Mouse (Mus musculus) stomach, postnatal 0 days (tissue): Measurements from ENCODE around the gene Dad1.

Experiments used
- CTCF ChIP-seq: IDR thresholded peaks from 2 replicates; pipeline ENCODE4 v1.5.1; 2016; ENCODE audit warnings: antibody characterized with exemption, low read depth, mild to moderate bottlenecking, moderate library complexity
- EP300 ChIP-seq: optimal IDR thresholded peaks from 2 replicates; pipeline ENCODE3; 2016; ENCODE audit warnings: antibody characterized with exemption

GRCm38 (mm10) chr14:54224064-54224417 is 29.9 kb downstream of the Dad1 start:
- TF ChIP-seq EP300 (no peak), CTCF (no peak)
